Mouse (Mus musculus): Measurements from ENCODE around the gene Il1rn. TPM values are rescaled to one million over a fixed set of nuclear protein-coding genes. Genes with fewer than 3 reads are reported as not detected.
A peak's percentile ranks its signal among the peaks of the same experiment; 100 is the strongest.

Il1rn gene
- polyA plus RNA-seq (2016; fragmentation: Nextera tagmentation; extraction: Ambion mirVana): not detected in 2 replicates

DNA sequence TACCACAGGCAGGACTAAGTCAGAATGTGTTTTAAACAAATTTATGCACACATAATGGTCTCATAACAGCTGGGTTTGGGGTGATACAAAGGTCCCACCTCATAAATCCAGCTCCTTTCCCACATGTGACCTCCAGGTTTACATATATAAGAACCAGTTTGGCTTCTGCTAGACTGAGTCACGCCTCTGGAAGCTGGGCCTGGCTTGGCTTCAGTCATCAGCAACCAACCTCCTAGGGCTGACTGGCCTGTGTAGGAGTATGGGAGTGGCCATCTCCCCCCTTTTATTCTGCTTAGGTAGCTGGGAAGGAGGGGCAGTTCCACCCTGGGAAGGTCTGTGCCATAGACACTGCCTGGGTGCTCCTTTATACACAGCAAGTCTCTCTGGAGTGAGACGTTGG is at the start of gene Il1rn:
Gene Il1rn, plus strand, starts transcription at position 309 of the 400 bp plus-strand sequence.
- H3K4me3 ChIP-seq: no peak within 1 kb of the TSS
- no peaks in the 10 kb centered on the region for H3K4me1 ChIP-seq
- no peak for ATAC-seq (ENCODE audit: insufficient number of reproducible peaks, insufficient read depth, low FRiP score, low TSS enrichment)
- H3K9ac ChIP-seq: no peak within 1 kb of the TSS
- no peak within 1 kb of the TSS for H3K4me2 ChIP-seq (replicated peaks)
- no peak within 1 kb of the TSS for H3K27ac ChIP-seq
- no peaks in the 10 kb centered on the region for H3K36me3 ChIP-seq
- H3K9me3 ChIP-seq: no peaks in the 10 kb centered on the region
- H3K27me3 ChIP-seq: no peaks in the 10 kb centered on the region
- WGBS: 76% methylated on average over 2 of the region's 2 CpGs

- no peak within 1 kb of the TSS for H3K9ac ChIP-seq
- WGBS: 69% methylated on average over 5 of the region's 5 CpGs
- H3K4me1 ChIP-seq: no peaks in the 10 kb centered on the region
- no peaks in the 10 kb centered on the region for H3K9me3 ChIP-seq
- H3K4me2 ChIP-seq (replicated peaks): no peak within 1 kb of the TSS
- no peaks in the 10 kb centered on the region for H3K27me3 ChIP-seq
- H3K27ac ChIP-seq: no peak within 1 kb of the TSS
- H3K4me3 ChIP-seq: no peak within 1 kb of the TSS
- ATAC-seq (ENCODE audit: insufficient number of reproducible peaks, insufficient read depth, low FRiP score, low TSS enrichment): no peak
- no peaks in the 10 kb centered on the region for H3K36me3 ChIP-seq
Measured at GRCm38 (mm10) chr2:24290896-24291295, 45.8 kb upstream of the Il1rn start, which contains the start of gene Il1f10. Gene Il1f10, plus strand, starts transcription at chr2:24291196.

- Histone ChIP-seq H3K9ac (no peak overlapping the region), H3K27me3 (no peaks in the 10 kb centered on the region), H3K36me3 (no peaks in the 10 kb centered on the region), H3K9me3 (no peaks in the 10 kb centered on the region), H3K4me3 (no peak overlapping the region), H3K27ac (no peak overlapping the region), H3K4me2 (replicated peaks) (no peak overlapping the region), H3K4me1 (no peaks in the 10 kb centered on the region)
- no peak for ATAC-seq (ENCODE audit: insufficient number of reproducible peaks, insufficient read depth, low FRiP score, low TSS enrichment)
- 59% methylated on average over 1 of the region's 1 CpGs for WGBS
Measured at GRCm38 (mm10) chr2:24294616-24295015, 42.0 kb upstream of the Il1rn start.

GRCm38 (mm10) chr2:24296837-24297236 is 39.8 kb upstream of the Il1rn start:
- Histone ChIP-seq H3K4me3 (no peak overlapping the region), H3K27me3 (no peaks in the 10 kb centered on the region), H3K27ac (no peak overlapping the region), H3K4me2 (replicated peaks) (no peak overlapping the region), H3K4me1 (no peaks in the 10 kb centered on the region), H3K9me3 (no peaks in the 10 kb centered on the region), H3K9ac (no peak overlapping the region), H3K36me3 (no peaks in the 10 kb centered on the region)
- no peak for ATAC-seq (ENCODE audit: insufficient number of reproducible peaks, insufficient read depth, low FRiP score, low TSS enrichment)
- WGBS: 8% methylated on average over 3 of the region's 3 CpGs

- Histone ChIP-seq H3K4me3 (no peak overlapping the region), H3K9ac (no peak overlapping the region), H3K36me3 (no peaks in the 10 kb centered on the region), H3K4me2 (replicated peaks) (no peak overlapping the region), H3K9me3 (no peaks in the 10 kb centered on the region), H3K4me1 (no peaks in the 10 kb centered on the region), H3K27me3 (no peaks in the 10 kb centered on the region), H3K27ac (no peak overlapping the region)
- 51% methylated on average over 6 of the region's 6 CpGs for WGBS
- ATAC-seq (ENCODE audit: insufficient number of reproducible peaks, insufficient read depth, low FRiP score, low TSS enrichment): no peak
Measured at GRCm38 (mm10) chr2:24311302-24312001, 25.2 kb upstream of the Il1rn start.

- ATAC-seq (ENCODE audit: insufficient number of reproducible peaks, insufficient read depth, low FRiP score, low TSS enrichment): no peak
- WGBS: 85% methylated on average over 1 of the region's 1 CpGs
- H3K36me3 ChIP-seq: no peaks in the 10 kb centered on the region
- no peak overlapping the region for H3K9ac ChIP-seq
- H3K9me3 ChIP-seq: no peaks in the 10 kb centered on the region
- no peak overlapping the region for H3K4me2 ChIP-seq (replicated peaks)
- H3K27ac ChIP-seq: no peak overlapping the region
- no peaks in the 10 kb centered on the region for H3K27me3 ChIP-seq
- no peaks in the 10 kb centered on the region for H3K4me1 ChIP-seq
- no peak overlapping the region for H3K4me3 ChIP-seq
Measured at GRCm38 (mm10) chr2:24316919-24317318, 19.7 kb upstream of the Il1rn start.

- Histone ChIP-seq H3K4me3 (no peak overlapping the region), H3K4me1 (no peaks in the 10 kb centered on the region), H3K27ac (no peak overlapping the region), H3K9ac (no peak overlapping the region), H3K36me3 (no peaks in the 10 kb centered on the region), H3K4me2 (replicated peaks) (no peak overlapping the region), H3K27me3 (no peaks in the 10 kb centered on the region), H3K9me3 (no peaks in the 10 kb centered on the region)
- 78% methylated on average over 4 of the region's 4 CpGs for whole genome bisulfite sequencing
- ATAC-seq (ENCODE audit: insufficient number of reproducible peaks, insufficient read depth, low FRiP score, low TSS enrichment): no peak
Measured at GRCm38 (mm10) chr2:24317919-24318598, 18.6 kb upstream of the Il1rn start.

DNA sequence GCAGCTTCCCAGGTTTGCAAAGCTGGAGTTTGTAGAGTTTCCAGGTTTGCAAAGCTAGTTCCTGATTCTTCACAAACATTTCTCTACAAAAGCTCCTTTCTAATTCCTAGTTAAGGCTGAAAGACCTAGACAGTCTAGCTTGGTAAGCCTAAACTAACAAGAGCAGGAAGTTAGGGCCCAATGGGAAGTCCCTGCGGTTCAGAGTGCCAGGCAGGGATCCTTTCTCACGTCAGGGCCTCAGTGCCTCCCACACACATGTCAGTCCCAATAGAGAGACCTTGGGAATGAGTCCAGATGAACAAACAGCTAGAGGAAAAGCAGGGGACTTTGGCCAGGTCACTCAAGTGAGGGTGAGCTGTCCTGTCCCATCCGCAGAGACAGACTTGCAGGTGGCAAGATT is 1.3 kb upstream of the Il1rn start:
- H3K27me3 ChIP-seq: no peaks in the 10 kb centered on the region
- H3K9me3 ChIP-seq: no peaks in the 10 kb centered on the region
- H3K4me3 ChIP-seq: no peak overlapping the region
- H3K9ac ChIP-seq: no peak overlapping the region
- H3K4me2 ChIP-seq (replicated peaks): no peak overlapping the region
- WGBS: 53% methylated on average over 3 of the region's 3 CpGs
- H3K36me3 ChIP-seq: no peaks in the 10 kb centered on the region
- ATAC-seq (ENCODE audit: insufficient number of reproducible peaks, insufficient read depth, low FRiP score, low TSS enrichment): no peak
- H3K4me1 ChIP-seq: no peaks in the 10 kb centered on the region
- no peak overlapping the region for H3K27ac ChIP-seq

- H3K4me3 ChIP-seq: no peak overlapping the region
- no peaks in the 10 kb centered on the region for H3K36me3 ChIP-seq
- H3K4me1 ChIP-seq: no peaks in the 10 kb centered on the region
- H3K9me3 ChIP-seq: no peaks in the 10 kb centered on the region
- H3K4me2 ChIP-seq (replicated peaks): no peak overlapping the region
- H3K9ac ChIP-seq: no peak overlapping the region
- ATAC-seq (ENCODE audit: insufficient number of reproducible peaks, insufficient read depth, low FRiP score, low TSS enrichment): 0 out of 2 replicates have a peak, but pooled peaks have one; percentile 28
- H3K27ac ChIP-seq: no peak overlapping the region
- 71% methylated on average over 3 of the region's 3 CpGs for WGBS
- no peaks in the 10 kb centered on the region for H3K27me3 ChIP-seq
Measured at GRCm38 (mm10) chr2:24341395-24341885, 4.8 kb downstream of the Il1rn start.

GRCm38 (mm10) chr2:24344619-24345018 is 8.0 kb downstream of the Il1rn start:
- Histone ChIP-seq H3K4me2 (replicated peaks) (no peak overlapping the region), H3K27ac (no peak overlapping the region), H3K27me3 (no peaks in the 10 kb centered on the region), H3K9me3 (no peaks in the 10 kb centered on the region), H3K9ac (no peak overlapping the region), H3K4me3 (no peak overlapping the region), H3K4me1 (no peaks in the 10 kb centered on the region), H3K36me3 (no peaks in the 10 kb centered on the region)
- ATAC-seq (ENCODE audit: insufficient number of reproducible peaks, insufficient read depth, low FRiP score, low TSS enrichment): no peak
- 65% methylated on average over 4 of the region's 4 CpGs for whole genome bisulfite sequencing

DNA sequence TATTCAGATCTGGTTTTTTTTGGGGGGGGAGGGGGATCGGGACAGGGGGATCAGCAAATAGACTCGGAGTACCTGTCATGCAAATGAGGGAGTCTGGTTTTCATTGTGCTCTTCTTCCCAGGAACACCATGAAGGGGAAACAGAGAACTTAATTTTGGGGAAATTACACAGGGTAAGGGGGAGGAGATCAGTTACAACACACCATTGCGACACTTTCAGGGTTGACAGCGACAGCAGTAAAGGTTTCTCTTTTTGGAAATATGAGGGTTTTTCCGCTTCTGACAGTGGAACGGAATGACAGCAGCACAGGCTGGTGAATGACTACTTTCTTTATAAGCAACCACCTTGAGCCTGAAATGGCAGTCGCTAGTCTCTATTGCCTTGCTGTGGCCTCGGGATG is 8.4 kb downstream of the Il1rn start:
- Histone ChIP-seq H3K27ac (no peak overlapping the region), H3K4me1 (no peaks in the 10 kb centered on the region), H3K9me3 (no peaks in the 10 kb centered on the region), H3K27me3 (no peaks in the 10 kb centered on the region), H3K36me3 (no peaks in the 10 kb centered on the region), H3K4me3 (no peak overlapping the region), H3K4me2 (replicated peaks) (no peak overlapping the region), H3K9ac (no peak overlapping the region)
- 72% methylated on average over 8 of the region's 8 CpGs for WGBS
- ATAC-seq (ENCODE audit: insufficient number of reproducible peaks, insufficient read depth, low FRiP score, low TSS enrichment): no peak

- H3K4me1 ChIP-seq: no peaks in the 10 kb centered on the region
- 75% methylated on average over 1 of the region's 1 CpGs for WGBS
- no peaks in the 10 kb centered on the region for H3K27me3 ChIP-seq
- no peaks in the 10 kb centered on the region for H3K9me3 ChIP-seq
- no peak overlapping the region for H3K9ac ChIP-seq
- no peak overlapping the region for H3K4me3 ChIP-seq
- H3K4me2 ChIP-seq (replicated peaks): no peak overlapping the region
- H3K27ac ChIP-seq: no peak overlapping the region
- no peak for ATAC-seq (ENCODE audit: insufficient number of reproducible peaks, insufficient read depth, low FRiP score, low TSS enrichment)
- no peaks in the 10 kb centered on the region for H3K36me3 ChIP-seq
Measured at GRCm38 (mm10) chr2:24347926-24348325, 11.3 kb downstream of the Il1rn start.
